Mouse (Mus musculus): ENCODE measurements at regions not wholly inside any gene's neighbourhood (a gene's known extent, or its start where the extent isn't known, plus 50 kb on each side); places are given as distances from the start of the nearest gene placed in this dataset.

DNA sequence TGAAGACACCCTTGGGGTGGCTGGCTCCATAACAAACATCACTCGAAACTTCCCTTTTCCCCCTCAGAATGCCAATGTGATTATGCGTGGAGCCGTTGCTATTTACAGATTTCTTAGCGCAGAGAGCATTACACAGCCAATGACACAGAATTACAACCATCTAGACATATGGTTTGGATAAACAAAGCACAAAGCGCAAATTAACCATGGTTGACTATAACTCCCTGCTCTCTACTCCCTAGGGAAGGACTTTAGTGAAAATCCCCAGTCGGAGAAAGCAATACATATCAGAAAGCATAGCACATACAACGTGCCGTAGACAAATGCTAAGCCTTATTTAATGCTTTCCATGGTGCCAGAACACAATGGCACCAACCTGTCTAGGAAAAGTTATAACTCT is 131.8 kb downstream of the Tshz3 start:
- no peak for ATAC-seq (ENCODE audit: poor library complexity, severe bottlenecking)

DNA sequence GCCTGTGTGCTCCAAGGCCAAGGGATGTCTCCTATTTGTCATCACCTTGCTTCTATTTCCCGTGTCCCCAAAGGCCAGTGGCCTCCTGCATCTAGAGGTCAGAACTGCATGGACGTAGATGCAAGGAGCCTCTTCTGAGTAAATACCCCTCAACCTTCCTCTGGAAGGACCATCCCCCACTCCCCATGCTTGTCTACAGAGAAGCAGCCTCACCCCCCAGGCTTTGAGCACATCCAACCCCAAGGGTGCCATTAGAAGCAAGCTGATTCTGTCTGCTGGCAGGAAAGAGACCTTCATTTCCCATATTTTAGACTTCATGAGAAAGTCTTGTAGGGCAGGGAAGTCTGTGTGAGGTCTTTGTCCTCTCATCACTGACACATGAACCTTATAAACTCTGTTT is 132.2 kb downstream of the Tshz3 start:
- ATAC-seq (ENCODE audit: poor library complexity, severe bottlenecking) = no peak

DNA sequence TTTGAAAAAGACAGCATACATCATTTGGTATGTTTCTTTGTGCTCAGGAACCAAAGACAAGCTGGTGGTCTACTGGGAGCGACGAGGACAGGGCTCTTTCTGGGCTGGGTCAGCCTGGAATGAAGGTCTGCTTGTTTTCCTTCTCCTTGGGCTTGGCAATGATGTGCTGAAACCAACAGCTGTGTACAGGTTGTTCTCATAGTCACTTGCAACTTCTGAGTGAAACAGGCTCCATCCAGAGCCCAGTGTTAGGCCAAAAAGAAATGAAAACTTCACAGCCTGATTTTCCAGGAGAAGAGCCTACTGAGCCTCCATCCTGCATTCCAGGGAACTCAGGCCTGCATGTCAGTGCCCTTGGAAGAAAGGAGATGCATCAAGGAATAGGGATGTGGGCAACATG is 150.4 kb downstream of the Tshz3 start:
- no peak for ATAC-seq (ENCODE audit: poor library complexity, severe bottlenecking)

DNA sequence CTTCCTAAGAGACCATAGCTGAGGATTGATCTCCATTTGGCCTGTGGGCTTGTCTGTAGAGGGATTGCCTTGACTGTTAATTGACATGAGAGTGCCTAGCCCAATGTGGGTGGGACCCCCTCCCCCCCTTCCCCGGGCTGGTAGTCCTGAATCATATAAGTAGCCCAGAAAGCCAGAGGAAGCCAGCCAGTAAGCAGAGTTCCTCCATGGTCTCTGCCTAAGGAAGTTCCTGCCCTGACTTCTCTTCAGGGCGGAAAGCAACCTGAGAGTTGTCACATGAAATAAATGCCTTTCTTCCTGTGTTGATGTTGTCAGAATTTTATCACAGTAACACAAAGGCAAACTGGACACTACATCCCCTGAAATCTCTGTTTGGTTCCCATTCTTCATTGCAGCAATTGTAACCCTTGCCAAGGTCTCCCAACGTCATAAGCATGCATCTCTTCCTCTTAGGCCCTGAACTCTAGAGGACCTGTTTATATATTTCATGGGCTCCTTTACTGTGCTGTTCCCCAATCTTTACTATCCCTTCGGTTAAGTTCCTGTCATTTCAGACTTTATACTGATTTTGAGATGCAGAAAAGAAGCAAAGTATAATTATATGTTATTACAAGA is 153.5 kb downstream of the Tshz3 start:
- ATAC-seq (ENCODE audit: poor library complexity, severe bottlenecking) = no peak

DNA sequence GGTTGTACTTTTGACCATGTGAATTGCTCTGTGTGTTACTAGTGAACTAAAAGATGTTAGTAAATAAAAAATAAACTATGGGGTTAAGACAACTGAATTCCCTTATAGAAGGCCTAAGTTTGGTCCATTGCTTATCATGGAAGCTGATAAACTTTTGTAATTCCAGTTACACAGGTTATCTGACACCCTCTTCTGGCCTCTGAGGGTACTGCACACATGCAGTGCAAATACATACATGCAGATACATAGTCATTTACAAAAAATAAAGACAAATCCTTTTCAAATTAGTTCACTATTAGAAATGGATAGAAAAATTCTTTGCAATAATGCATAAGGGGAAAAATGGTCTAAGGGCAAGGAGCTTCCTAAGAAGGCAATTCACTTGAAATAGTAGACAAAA is 156.4 kb downstream of the Tshz3 start:
- ATAC-seq (ENCODE audit: poor library complexity, severe bottlenecking) = no peak

DNA sequence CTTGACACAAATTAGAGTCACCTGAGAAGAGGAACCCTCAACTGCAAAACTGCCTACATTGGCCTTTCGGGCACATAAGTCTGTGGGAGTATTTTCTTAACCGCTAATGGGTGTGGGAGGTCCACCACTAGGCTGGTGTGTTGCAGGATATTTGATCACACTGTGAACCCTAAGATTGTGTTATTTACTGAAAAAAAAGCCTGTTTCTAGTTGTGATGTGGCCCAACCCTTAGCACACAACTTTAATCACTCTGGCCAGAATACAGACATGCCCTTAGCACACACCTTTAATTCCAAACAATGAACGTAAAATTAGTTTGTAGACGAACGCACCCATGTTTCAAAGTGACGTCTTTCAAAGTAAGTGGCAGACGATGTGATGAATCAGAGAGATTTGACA is 161.5 kb downstream of the Tshz3 start:
- no peak for ATAC-seq (ENCODE audit: poor library complexity, severe bottlenecking)

DNA sequence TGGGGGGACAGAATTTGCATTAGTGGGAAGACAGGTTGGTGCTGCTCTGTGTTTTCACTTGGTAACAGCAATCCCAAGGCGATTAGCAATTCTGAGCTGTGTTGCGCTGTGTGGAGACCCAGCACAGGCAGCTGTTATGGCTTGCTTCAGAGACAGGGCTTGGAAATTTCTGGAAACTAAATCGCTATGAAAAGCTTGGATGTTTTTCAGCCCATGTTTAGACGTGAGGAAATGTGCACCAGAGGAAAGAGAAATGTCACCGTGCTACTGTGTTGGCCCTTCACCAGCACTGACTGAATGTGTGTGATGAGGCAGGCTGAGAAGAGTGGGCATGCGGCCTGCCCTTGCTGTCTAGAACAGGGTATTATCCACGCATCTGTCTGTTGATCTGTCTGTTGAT is 164.6 kb downstream of the Tshz3 start:
- no peak for ATAC-seq (ENCODE audit: poor library complexity, severe bottlenecking)

DNA sequence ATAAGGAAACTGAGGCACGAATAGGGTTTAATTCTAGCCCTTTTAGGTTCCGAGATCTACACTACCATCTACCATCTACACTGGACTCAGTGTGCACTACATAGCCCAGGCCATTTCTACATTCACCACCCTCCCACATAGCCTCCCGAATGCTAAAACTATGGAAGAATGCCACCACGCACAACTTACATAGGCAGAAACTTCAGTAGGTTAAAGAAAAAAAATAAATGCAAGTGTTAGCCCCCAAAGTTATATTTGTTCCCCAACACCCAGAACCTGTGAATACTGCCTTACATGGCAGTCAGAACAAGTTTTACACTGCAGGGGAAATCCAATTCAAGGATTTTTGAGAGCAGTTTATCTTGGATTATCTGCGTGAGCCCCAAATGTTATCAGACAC is 165.8 kb downstream of the Tshz3 start:
- ATAC-seq (ENCODE audit: poor library complexity, severe bottlenecking) = no peak

DNA sequence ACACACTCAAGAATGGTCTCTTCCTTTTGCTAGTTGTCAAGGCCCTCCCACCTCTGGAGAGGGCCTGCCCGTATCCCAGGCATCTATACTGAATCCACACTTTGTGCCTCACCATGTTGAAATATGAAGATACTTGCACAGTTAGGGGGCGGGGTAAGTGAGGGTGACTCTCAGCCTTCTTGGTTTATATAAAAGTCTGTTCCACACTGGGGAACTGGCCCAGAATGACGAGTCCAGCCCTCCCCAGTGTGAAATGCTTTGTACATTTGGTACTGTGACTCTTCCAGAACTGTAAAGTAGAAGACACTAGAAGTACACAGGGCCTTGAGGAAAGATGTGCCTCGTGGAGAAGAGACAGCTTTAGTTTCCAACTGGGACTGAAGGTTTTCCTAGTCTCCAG is 166.8 kb downstream of the Tshz3 start:
- no peak for ATAC-seq (ENCODE audit: poor library complexity, severe bottlenecking)

DNA sequence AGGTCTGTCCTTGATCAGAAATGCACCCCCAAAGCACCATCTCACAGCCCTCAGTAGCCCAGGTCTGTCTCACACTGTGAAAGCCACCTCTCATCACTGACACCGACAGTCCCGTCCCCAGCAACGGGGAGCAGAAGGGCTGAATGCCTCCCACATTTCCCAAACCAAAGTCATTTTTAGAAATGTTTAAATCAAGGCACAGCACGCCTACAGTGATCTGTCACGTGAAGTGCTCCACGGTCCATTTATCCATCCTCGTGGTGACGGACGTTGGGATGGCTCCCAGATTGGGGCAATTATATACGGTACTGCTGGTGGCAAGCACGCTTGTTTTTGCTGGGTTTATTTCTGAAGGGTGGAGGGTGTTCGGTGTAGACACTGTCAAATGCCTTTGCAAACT is 168.7 kb downstream of the Tshz3 start:
- no peak for ATAC-seq (ENCODE audit: poor library complexity, severe bottlenecking)

DNA sequence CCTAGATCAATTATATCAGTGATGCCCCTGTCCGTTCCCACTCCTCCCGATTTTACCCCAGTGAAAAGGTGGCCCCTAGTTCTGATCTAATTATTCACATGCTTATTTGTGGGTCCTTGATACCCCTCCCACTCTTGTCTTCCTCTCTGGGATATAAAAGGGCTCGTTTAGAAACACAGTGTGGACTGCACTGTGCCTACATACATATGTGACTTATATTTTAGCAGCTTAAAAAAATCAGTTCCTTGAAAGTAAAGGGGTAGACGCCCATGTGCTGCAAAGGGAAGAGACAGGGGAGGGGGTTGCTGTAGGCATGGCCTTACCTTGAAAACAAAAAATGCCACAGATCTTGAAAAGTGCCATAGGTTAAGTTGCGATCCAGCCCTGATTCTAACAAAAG is 176.1 kb downstream of the Tshz3 start:
- ATAC-seq (ENCODE audit: poor library complexity, severe bottlenecking) = no peak

DNA sequence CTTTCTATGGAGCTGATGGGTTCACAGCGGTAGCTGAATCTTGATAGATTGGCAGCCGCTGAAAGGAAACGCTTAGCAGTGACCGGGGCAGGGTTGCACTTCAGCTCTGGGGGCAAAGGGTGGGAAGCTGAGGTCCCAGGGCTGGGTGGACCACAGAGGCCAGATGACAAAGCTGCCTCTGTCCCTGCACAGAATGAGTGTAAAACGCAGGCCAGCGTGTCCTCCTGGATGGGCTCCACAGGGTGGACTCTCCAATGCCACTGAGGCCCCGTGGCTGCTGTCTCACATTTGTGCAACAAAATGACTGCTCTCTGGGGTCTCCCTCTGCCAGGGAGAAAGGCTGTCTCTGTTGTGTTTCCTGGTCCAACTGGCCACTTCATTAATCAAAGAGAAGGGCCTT is 179.8 kb downstream of the Tshz3 start:
- no peak for ATAC-seq (ENCODE audit: poor library complexity, severe bottlenecking)

DNA sequence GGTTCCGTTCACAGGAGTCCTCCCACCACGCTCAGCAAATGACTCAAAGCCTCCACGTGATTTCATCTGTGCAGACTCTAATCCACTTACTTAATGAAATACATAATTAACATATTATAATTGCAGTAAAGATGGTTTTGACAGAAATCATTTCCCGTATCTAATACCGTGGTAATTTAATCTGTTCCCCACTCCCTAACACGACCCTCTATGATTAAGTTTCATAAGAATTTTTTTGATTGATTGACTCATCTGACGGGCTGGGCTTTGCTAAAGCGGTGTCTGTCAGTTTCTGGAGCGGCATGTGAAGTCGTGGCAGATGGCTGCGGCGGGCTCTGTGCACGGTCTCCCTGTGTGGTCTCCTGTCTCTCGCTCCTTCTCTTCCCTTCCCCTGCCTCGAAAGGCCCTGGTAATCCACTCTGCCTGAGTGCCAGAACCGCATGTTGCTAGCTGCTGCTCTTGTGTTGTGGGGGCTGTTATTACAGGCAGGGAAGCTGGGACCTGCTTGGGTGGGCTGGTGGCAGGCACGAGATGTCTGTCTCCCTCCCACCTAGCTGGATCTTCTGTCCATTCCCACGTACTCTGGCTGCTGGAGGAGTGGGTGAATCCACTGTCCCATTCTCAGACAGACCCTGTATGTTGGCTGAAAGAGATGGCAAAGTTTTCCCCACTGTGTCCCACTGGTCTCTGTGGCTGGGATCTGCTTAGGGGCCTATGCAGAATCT is 195.0 kb downstream of the Tshz3 start:
- no peak for ATAC-seq (ENCODE audit: poor library complexity, severe bottlenecking)

DNA sequence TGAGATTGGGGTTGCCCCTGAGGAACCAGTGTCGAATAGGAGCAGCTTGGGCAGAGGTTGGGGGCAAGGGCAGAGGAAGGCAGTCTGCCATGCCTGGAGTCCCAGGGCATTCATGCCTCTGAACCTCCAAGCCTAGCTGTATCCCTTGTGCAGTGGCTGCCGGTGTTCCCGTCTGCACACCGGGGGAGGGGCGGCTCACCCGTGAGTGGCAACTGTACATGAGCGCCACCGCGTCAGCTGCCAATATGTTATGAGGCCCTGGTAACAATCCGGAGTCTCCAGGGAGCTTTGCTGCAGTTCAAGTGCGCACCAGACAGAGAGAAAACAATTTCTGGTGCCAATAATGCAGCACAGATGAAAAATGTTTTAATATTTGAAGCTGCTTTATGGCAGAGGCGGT is 198.4 kb downstream of the Tshz3 start:
- no peak for ATAC-seq (ENCODE audit: poor library complexity, severe bottlenecking)

DNA sequence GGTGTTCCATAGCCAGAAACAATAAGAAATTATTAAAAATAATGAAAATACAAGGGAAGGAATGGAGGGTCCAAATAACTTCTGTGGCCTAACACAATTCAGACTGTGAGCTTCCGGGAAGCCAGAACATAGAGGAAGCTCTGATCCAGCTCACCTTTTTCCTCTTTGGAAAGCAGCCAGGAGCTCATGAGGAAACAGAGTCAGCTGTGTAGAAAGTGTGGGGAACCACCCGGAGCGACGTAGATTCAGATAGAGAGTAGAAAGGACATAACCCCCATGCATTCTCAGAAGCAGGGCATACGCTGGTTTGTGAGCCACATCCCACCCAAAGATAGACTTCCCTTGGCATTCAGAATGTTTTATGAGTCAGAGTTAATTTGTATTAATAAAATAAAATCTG is 203.6 kb downstream of the Tshz3 start:
- ATAC-seq (ENCODE audit: poor library complexity, severe bottlenecking) = no peak

DNA sequence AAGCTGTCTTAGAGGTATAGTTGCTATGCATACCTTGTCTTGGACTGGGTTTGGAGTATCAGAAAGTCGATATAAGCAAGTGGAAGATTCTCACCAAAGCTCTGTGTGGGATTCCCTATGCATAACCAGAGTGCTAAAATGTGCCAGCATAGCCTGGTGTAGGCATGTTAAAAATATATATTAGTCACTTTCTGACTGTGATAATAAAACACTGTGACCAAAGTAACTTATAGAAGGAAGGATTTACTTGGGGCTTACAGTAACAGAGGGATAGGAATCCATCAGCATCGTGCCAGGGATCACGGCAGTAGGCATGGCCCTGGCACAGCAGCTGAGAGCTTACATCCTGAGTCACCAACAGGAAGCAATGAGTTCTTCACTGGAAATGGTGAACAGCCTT is 215.4 kb downstream of the Tshz3 start:
- ATAC-seq (ENCODE audit: poor library complexity, severe bottlenecking) = no peak

DNA sequence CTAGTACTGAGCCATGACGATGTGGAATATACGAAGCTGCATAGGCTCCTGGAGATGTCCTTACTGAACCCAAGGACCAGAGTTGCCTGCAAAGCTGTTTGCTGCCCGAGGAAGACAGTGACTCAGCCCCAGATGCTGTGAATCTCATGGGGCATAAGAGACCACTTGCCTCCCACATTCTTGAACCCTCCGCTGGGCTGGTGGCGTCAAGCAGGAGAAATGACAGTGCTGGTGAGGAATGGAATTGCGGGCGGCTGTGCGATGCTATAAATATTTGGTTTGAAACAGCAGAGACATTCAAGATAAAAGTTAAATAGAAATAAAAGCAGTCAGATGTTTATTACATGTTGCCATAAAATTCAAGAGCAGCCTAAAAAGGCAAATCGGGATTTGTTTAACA is 216.3 kb downstream of the Tshz3 start:
- no peak for ATAC-seq (ENCODE audit: poor library complexity, severe bottlenecking)

DNA sequence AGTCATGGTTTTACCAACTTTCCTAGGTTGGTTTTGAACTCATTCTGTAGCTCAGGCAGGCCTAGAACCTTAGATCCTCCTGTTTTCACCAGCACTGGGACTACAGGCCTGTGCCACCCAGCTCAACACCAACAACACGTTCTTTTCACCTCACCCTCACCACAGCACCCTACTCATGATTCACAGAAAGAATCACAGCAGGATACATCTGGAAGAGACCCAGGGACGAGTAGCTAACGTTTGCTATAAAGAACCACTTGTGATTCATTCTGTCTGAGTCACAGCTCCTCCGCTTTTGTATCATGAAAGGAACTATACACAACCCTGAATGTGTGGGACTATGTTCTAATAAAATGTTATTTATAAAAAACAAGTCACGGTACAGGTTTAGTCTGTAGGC is 217.3 kb downstream of the Tshz3 start:
- no peak for ATAC-seq (ENCODE audit: poor library complexity, severe bottlenecking)

DNA sequence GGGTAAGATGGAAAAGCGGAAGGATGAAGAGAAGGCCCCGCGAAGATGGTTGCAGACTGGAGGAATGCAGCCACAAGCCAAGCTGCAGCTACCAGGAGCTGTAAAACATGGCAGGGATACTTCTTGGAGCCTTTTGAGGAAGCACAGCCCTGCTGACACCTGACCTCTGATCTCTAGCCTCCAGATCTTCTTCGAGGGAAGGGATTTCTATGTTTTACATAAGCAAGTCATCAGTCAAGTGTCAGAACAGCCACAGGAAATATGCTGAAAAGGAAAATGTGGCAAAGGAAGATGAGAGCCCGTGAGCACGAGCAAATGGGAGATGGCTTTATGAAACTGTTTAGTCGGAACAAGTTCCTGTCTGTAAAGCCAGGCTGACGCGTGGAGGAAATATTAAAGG is 219.1 kb downstream of the Tshz3 start:
- no peak for ATAC-seq (ENCODE audit: poor library complexity, severe bottlenecking)

DNA sequence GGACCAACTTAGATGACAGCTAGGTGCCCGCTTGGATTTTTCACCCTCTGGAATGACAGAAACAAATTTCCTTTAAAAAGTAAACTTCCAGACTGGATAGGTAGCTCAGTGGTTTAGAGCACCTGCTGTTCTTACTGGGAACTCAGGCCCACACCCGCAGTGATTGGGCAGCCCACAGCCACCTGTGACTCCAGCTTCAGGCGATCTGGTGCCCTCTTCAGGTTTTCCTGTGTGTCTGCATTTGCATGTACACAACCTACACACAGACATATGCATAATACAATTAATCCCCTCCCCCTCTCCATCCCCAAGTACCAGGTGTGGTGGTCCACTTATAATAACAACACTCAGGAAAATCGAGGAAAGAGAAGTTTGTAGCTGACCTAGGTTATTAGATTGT is 221.5 kb downstream of the Tshz3 start:
- no peak for ATAC-seq (ENCODE audit: poor library complexity, severe bottlenecking)

DNA sequence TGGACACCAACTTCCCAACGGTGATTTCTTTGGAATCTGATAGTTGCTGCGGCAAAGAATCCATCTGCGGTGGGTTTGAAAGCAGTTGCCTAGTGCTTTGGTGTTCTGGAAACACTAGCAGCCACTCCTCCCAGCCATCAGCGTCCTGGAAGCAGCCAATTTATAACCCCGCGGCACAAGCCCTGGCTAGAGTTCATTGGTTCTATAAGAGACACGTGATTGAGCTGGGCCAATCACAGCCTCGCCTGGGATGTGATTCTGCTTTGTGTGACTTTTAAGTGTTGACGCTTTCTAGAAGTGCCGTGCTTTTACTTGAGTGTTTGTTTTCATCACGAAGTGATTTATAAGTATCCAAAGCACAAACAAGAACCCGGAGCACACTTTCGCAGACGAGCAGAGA is 223.1 kb downstream of the Tshz3 start:
- ATAC-seq (ENCODE audit: poor library complexity, severe bottlenecking) = no peak

DNA sequence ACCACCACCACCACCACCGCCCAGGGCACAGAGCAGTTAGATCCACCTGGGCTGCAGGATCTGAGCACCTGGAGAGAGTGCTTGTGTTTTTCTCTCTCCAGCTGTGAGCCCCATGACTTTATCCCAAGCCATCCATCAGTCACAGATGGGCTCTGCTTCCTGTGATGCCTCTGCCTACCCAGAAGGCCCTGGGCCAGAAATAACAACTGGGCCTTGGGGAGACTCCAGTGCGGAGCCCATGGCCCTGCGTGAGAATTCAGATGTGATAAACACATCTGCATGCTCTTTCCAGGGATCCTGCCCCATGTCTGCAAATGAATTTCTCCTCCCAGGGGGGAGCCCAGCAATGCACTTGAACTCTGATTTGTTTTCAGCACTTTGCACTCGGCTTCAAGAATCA is 235.6 kb downstream of the Tshz3 start:
- ATAC-seq (ENCODE audit: poor library complexity, severe bottlenecking) = no peak

All from megakaryocyte, adult 5-6 weeks (primary cell).